Mouse (Mus musculus): ENCODE results near the gene Arfip2. TPM values are rescaled to one million over a fixed set of nuclear protein-coding genes. Genes with fewer than 3 reads are reported as not detected.

Arfip2 gene
- polyA plus RNA-seq (2014; fragmentation: Nextera tagmentation; extraction: Ambion mirVana) = 100 and 103 TPM in 2 replicates

GRCm38 (mm10) chr7:105640233-105640893 lies at the start of gene Arfip2, which contains the start of gene Gm45799:
Gene Arfip2 (minus strand): TSS chr7:105640416.
Gene Gm45799 (plus strand): TSS chr7:105640552.
- ATAC-seq (ENCODE audit: low read depth) (peak; percentile 97), DNase-seq (ENCODE audit: low spot score) (peak; percentile 99)
- Histone ChIP-seq H3K36me3 (ENCODE audit: control insufficient read depth, insufficient read depth, low read length) (peaks cover 48% of the 10 kb centered on the region), H3K4me3 (ENCODE audit: low read depth, low read length) (peak within 1 kb of the TSS; percentile 92), H3K27ac (replicated peaks; ENCODE audit: low read depth, low read length) (peak within 1 kb of the TSS; percentile 88), H3K9me3 (ENCODE audit: control insufficient read depth, low read length) (no peaks in the 10 kb centered on the region), H3K4me2 (ENCODE audit: low read depth, low read length) (peak within 1 kb of the TSS; percentile 96), H3K9ac (ENCODE audit: low read depth, low read length) (peak within 1 kb of the TSS; percentile 93), H3K4me1 (ENCODE audit: control insufficient read depth, insufficient read depth, low read length) (peaks cover 4% of the 10 kb centered on the region; the same call in 1 of the 2 replicates), H3K27me3 (replicated peaks; ENCODE audit: control insufficient read depth, insufficient read depth, low read length) (no peaks in the 10 kb centered on the region)
- 1% methylated on average over 26 of the region's 45 CpGs for WGBS

DNA sequence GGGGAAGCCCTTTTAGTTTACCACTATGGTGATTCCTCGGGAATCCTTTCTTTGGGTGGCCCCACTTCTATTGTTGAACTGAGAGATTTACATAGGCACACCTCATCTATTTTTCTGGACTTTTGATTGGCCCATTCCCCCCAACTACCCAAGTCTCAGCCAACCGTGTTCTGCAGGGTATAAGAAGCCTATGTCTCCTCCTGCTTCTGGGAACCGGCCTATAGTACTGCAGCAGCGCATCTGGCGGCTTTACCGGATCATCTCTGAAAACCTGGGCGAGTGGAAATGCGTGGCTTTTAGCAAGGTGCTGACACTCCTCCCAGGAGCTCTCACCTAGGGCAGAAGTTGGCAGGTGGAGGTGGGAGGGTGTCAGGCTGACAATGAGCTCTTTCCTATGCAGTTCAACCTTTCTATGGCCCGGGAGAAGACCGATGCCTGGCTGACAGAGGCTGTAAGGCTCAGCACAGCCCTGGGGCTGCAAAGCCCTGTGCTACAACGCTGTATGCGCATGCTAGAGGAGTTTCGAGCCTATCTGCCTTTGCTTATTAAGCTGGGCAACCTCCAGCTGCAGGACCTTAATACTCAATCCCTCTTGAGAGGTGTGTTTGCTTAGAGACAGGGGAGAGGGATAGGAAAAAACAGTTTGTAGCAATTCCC lies 45.5 kb upstream of the Arfip2 start:
- Histone ChIP-seq H3K36me3 (ENCODE audit: control insufficient read depth, insufficient read depth, low read length) (no peaks in the 10 kb centered on the region), H3K27me3 (replicated peaks; ENCODE audit: control insufficient read depth, insufficient read depth, low read length) (no peaks in the 10 kb centered on the region), H3K9me3 (ENCODE audit: control insufficient read depth, low read length) (no peaks in the 10 kb centered on the region), H3K27ac (replicated peaks; ENCODE audit: low read depth, low read length) (no peak overlapping the region), H3K4me2 (ENCODE audit: low read depth, low read length) (peak overlapping the region; percentile 43), H3K4me3 (ENCODE audit: low read depth, low read length) (no peak overlapping the region), H3K9ac (ENCODE audit: low read depth, low read length) (no peak overlapping the region), H3K4me1 (ENCODE audit: control insufficient read depth, insufficient read depth, low read length) (no peaks in the 10 kb centered on the region)
- DNase-seq (ENCODE audit: low spot score) (peak; percentile 47), ATAC-seq (ENCODE audit: low read depth) (peak; percentile 82; the same call in 1 of the 2 replicates)
- WGBS = 8% methylated on average over 13 of the region's 13 CpGs

- WGBS = under 1% methylated on average over 15 of the region's 17 CpGs
- peak within 1 kb of the TSS; percentile 70 for H3K27ac ChIP-seq (replicated peaks; ENCODE audit: low read depth, low read length)
- ATAC-seq (ENCODE audit: low read depth) = peak; percentile 96
Measured at GRCm38 (mm10) chr7:105650639-105651435, 10.6 kb upstream of the Arfip2 start, which contains the start of gene Dnhd1. Gene Dnhd1 (plus strand): TSS chr7:105650827.

GRCm38 (mm10) chr7:105641936-105642335 lies 1.7 kb upstream of the Arfip2 start:
- no peaks in the 10 kb centered on the region for H3K9me3 ChIP-seq (ENCODE audit: control insufficient read depth, low read length)
- H3K4me3 ChIP-seq (ENCODE audit: low read depth, low read length) = 0 out of 2 replicates have a peak overlapping the region, but pooled peaks have one; percentile 92
- ATAC-seq (ENCODE audit: low read depth) (no peak), DNase-seq (ENCODE audit: low spot score) (no peak)
- H3K9ac ChIP-seq (ENCODE audit: low read depth, low read length) = no peak overlapping the region
- H3K4me2 ChIP-seq (ENCODE audit: low read depth, low read length) = peak overlapping the region; percentile 96; the same call in 1 of the 2 replicates
- H3K27ac ChIP-seq (replicated peaks; ENCODE audit: low read depth, low read length) = no peak overlapping the region
- whole genome bisulfite sequencing = 47% methylated on average over 3 of the region's 3 CpGs
- no peaks in the 10 kb centered on the region for H3K27me3 ChIP-seq (replicated peaks; ENCODE audit: control insufficient read depth, insufficient read depth, low read length)
- H3K4me1 ChIP-seq (ENCODE audit: control insufficient read depth, insufficient read depth, low read length) = peaks cover 4% of the 10 kb centered on the region; the same call in 1 of the 2 replicates
- peaks cover 32% of the 10 kb centered on the region for H3K36me3 ChIP-seq (ENCODE audit: control insufficient read depth, insufficient read depth, low read length)

More at GRCm38 (mm10) chr7:105650639-105651435, 10.6 kb upstream of the Arfip2 start, which contains the start of gene Dnhd1:
- H3K4me1 ChIP-seq (ENCODE audit: control insufficient read depth, insufficient read depth, low read length) = no peaks in the 10 kb centered on the region
- H3K4me2 ChIP-seq (ENCODE audit: low read depth, low read length) = peak within 1 kb of the TSS; percentile 74
- peak within 1 kb of the TSS; percentile 44 for H3K4me3 ChIP-seq (ENCODE audit: low read depth, low read length)
- H3K9me3 ChIP-seq (ENCODE audit: control insufficient read depth, low read length) = no peaks in the 10 kb centered on the region
- no peaks in the 10 kb centered on the region for H3K27me3 ChIP-seq (replicated peaks; ENCODE audit: control insufficient read depth, insufficient read depth, low read length)
- DNase-seq (ENCODE audit: low spot score) = peak; percentile 89
- peak within 1 kb of the TSS; percentile 54 for H3K9ac ChIP-seq (ENCODE audit: low read depth, low read length)
- H3K36me3 ChIP-seq (ENCODE audit: control insufficient read depth, insufficient read depth, low read length) = 0 out of 2 replicates have a peak, but pooled peaks cover 4% of the 10 kb centered on the region

DNA sequence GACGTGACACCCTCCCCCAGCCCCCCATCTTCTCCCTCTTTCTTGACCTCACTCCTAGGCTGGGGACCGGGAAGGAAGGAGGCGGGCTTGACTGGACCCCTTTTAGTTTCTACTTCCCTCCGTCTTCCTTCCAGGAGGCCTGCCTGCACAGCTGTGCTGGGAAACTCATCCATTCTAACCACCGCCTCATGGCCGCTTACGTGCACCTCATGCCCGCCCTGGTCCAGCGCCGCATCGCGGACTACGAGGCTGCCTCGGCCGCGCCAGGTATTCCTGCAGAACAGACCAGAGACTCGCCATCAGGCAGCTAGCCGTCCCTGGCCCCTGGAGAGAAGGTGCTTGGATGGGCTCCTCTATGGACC lies 659 bp upstream of the Arfip2 start:
- ATAC-seq (ENCODE audit: low read depth) (peak; percentile 21), DNase-seq (ENCODE audit: low spot score) (no peak)
- H3K9ac ChIP-seq (ENCODE audit: low read depth, low read length) = peak overlapping the region; percentile 93
- H3K9me3 ChIP-seq (ENCODE audit: control insufficient read depth, low read length) = no peaks in the 10 kb centered on the region
- H3K27ac ChIP-seq (replicated peaks; ENCODE audit: low read depth, low read length) = peak overlapping the region; percentile 88
- H3K27me3 ChIP-seq (replicated peaks; ENCODE audit: control insufficient read depth, insufficient read depth, low read length) = no peaks in the 10 kb centered on the region
- H3K4me1 ChIP-seq (ENCODE audit: control insufficient read depth, insufficient read depth, low read length) = peaks cover 4% of the 10 kb centered on the region; the same call in 1 of the 2 replicates
- WGBS = 0% methylated on average over 18 of the region's 18 CpGs
- H3K4me3 ChIP-seq (ENCODE audit: low read depth, low read length) = peak overlapping the region; percentile 92
- peak overlapping the region; percentile 96 for H3K4me2 ChIP-seq (ENCODE audit: low read depth, low read length)
- peaks cover 43% of the 10 kb centered on the region for H3K36me3 ChIP-seq (ENCODE audit: control insufficient read depth, insufficient read depth, low read length)

DNA sequence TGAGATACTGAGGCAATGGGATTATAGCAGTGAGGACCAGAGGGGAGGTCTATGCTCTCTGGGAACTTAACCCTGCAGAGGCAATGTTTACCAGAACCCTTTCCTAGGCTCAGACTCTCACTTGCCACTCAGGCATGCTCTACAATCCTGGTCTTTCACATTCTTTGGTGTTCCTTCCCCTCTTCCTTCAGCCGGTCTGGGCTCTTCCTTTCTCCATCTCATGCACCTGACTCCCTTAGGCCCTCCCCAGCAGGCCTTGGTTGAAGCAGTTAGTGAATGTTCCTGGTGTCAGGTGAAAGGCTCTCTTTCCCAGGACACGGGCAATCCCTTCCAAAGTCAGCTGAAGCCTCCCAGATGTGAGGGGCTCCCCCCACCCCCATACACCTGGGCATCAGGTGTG lies 460 bp downstream of the Arfip2 start, which contains the start of gene Timm10b:
Timm10b (plus strand) TSS at position 301 of the 400 bp plus-strand sequence.
- H3K4me3 ChIP-seq (ENCODE audit: low read depth, low read length) = peak within 1 kb of the TSS; percentile 92
- WGBS = 0% methylated on average over 2 of the region's 2 CpGs
- H3K4me1 ChIP-seq (ENCODE audit: control insufficient read depth, insufficient read depth, low read length) = peaks cover 4% of the 10 kb centered on the region; the same call in 1 of the 2 replicates
- peak within 1 kb of the TSS; percentile 88 for H3K27ac ChIP-seq (replicated peaks; ENCODE audit: low read depth, low read length)
- H3K4me2 ChIP-seq (ENCODE audit: low read depth, low read length) = peak within 1 kb of the TSS; percentile 96
- no peaks in the 10 kb centered on the region for H3K27me3 ChIP-seq (replicated peaks; ENCODE audit: control insufficient read depth, insufficient read depth, low read length)
- DNase-seq (ENCODE audit: low spot score) (no peak), ATAC-seq (ENCODE audit: low read depth) (0 out of 2 replicates have a peak, but pooled peaks have one; percentile 2)
- H3K36me3 ChIP-seq (ENCODE audit: control insufficient read depth, insufficient read depth, low read length) = peaks cover 50% of the 10 kb centered on the region
- no peaks in the 10 kb centered on the region for H3K9me3 ChIP-seq (ENCODE audit: control insufficient read depth, low read length)
- peak within 1 kb of the TSS; percentile 93 for H3K9ac ChIP-seq (ENCODE audit: low read depth, low read length)

DNA sequence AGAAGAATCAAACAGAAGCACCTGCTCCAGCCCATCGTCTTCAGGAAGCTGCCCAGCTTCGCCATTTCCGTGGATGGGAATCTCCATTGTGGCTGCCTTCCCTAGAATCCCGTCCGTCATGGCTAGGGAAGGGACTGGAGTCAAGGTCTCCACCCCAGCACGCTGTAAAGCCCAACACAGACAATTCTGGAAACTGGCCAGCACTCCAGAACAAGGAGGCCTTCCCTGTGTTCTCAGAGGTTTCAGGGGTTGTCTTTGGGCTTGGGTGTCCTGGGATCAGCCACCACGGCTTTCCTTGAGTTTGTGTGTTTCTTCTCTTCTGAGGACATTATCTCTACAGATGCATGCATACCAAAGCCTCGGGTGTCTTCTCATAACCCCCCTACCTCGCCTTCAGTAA lies 912 bp downstream of the Arfip2 start:
- Histone ChIP-seq H3K9ac (ENCODE audit: low read depth, low read length) (peak overlapping the region; percentile 93), H3K4me1 (ENCODE audit: control insufficient read depth, insufficient read depth, low read length) (peaks cover 4% of the 10 kb centered on the region; the same call in 1 of the 2 replicates), H3K27me3 (replicated peaks; ENCODE audit: control insufficient read depth, insufficient read depth, low read length) (no peaks in the 10 kb centered on the region), H3K36me3 (ENCODE audit: control insufficient read depth, insufficient read depth, low read length) (peaks cover 50% of the 10 kb centered on the region), H3K4me3 (ENCODE audit: low read depth, low read length) (peak overlapping the region; percentile 92), H3K9me3 (ENCODE audit: control insufficient read depth, low read length) (no peaks in the 10 kb centered on the region), H3K27ac (replicated peaks; ENCODE audit: low read depth, low read length) (no peak overlapping the region), H3K4me2 (ENCODE audit: low read depth, low read length) (peak overlapping the region; percentile 96)
- DNase-seq (ENCODE audit: low spot score) (no peak), ATAC-seq (ENCODE audit: low read depth) (no peak)
- 73% methylated on average over 9 of the region's 9 CpGs for WGBS

- H3K4me2 ChIP-seq (ENCODE audit: low read depth, low read length) = peak overlapping the region; percentile 96; the same call in 1 of the 2 replicates
Measured at GRCm38 (mm10) chr7:105638776-105639175, 1.4 kb downstream of the Arfip2 start.

More at GRCm38 (mm10) chr7:105638776-105639175, 1.4 kb downstream of the Arfip2 start:
- no peak overlapping the region for H3K9ac ChIP-seq (ENCODE audit: low read depth, low read length)
- 95% methylated on average over 6 of the region's 6 CpGs for WGBS
- H3K36me3 ChIP-seq (ENCODE audit: control insufficient read depth, insufficient read depth, low read length) = peaks cover 46% of the 10 kb centered on the region
- no peak overlapping the region for H3K27ac ChIP-seq (replicated peaks; ENCODE audit: low read depth, low read length)
- H3K4me1 ChIP-seq (ENCODE audit: control insufficient read depth, insufficient read depth, low read length) = peaks cover 4% of the 10 kb centered on the region; the same call in 1 of the 2 replicates
- no peaks in the 10 kb centered on the region for H3K27me3 ChIP-seq (replicated peaks; ENCODE audit: control insufficient read depth, insufficient read depth, low read length)
- ATAC-seq (ENCODE audit: low read depth) = no peak
- no peak overlapping the region for H3K4me3 ChIP-seq (ENCODE audit: low read depth, low read length)
- H3K9me3 ChIP-seq (ENCODE audit: control insufficient read depth, low read length) = no peaks in the 10 kb centered on the region
- DNase-seq (ENCODE audit: low spot score) = no peak
